Mouse (Mus musculus) thymus, postnatal 14 days (tissue): Measurements from ENCODE around the gene Polr3gl.
A peak's percentile ranks its signal among the peaks of the same experiment; 100 is the strongest.

Experiments used
- DNase-seq: peaks from one replicate; pipeline ENCODE4 v3.0.0; 2021

Polr3gl gene

DNA sequence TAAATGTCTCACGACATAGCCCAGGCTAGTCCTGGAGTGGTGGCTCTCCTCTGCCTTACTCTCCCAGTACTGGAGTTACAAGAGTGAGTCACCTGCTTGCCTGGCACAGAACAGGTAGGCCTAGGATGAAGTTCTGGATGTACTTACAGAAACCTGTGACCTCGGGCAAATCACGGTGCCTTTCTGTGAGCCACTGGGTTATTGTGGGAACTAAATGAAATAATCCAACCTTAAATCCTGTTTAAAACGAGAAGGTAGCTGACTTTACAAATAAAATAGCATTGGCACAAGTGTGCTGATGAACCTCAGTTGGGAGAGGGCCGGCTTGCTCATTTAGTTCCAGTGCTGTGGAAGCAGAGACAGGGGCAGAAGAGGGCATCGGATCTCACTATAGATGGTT is 39.7 kb downstream of the Polr3gl start:
- no peak for DNase-seq

DNA sequence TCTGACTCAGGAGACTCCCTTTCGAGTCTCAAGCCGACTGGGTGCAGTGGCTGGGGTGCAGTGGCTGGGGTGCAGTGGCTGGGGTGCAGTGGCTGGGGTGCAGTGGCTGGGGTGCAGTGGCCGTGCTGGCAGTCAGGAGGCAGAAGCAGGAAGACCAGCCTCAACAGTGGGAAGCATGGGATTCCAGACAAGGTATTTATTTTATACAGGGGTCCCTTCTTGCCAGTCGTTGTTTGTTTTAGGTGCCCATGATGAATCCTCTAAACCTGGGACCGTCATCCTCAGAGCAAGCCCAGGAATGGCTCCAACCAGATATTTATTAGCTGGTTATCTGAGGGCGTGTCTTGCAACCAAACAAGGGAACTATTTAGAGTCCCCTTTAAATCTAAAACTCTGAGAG is 40.4 kb downstream of the Polr3gl start:
- DNase-seq: no peak

DNA sequence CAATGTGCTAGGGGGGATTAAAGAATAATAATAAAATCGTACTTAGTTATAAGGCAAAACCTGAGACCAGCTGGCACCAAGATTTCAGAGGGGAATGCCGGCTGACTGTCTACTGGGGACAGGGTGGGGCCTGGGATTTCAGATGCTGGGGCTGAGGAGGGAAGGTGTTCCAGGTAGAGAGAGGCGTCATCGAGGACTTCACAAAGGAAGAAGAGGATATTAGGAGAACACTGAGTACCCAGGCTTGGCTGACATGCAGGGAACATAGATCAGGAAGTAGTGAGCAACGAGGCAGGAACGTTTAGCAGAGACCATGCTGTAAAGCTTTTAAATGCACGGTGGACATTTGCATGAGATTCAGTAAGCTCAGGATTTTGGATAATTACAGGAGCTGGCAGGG is 42.1 kb downstream of the Polr3gl start:
- DNase-seq: no peak

DNA sequence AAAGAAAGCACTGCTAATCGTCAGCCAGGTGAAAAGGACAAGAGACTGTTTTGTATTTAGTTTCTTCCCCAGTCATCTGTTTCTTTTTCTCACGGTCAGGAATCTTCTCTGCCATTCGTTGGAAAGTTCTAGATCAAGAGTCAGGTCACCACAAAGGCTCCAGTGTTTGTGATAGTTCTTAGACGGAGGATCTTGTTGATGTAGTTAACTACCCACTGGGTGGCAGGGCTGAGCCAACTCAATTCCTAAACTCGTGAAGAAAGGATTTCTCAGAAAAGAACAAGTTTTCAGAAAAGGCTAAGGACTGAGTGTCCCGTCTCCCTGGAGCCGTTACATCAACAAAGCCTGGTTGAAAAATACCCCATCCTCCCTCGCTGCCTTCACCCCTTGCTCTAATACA is 42.8 kb downstream of the Polr3gl start:
- DNase-seq: peak; percentile 79

- DNase-seq: no peak
Observed at GRCm38 (mm10) chr3:96549346-96549745, 44.6 kb downstream of the Polr3gl start.

DNA sequence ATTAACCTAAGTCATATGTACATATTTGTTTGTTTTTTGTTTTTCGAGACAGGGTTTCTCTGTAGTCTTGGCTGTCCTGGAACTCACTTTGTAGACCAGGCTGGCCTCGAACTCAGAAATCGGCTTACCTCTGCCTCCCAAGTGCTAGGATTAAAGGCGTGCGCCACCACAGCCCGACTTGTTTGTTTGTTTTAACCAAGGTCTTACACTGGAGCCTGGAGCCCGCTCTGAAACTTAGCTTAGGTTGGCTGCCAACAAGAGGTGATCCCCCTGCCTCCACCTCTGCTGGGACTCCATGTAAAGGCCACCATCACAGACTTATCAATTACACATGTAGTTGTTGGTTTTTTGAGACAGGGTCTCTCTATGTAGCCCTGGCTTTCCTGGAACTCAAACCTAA is 45.2 kb downstream of the Polr3gl start:
- no peak for DNase-seq

DNA sequence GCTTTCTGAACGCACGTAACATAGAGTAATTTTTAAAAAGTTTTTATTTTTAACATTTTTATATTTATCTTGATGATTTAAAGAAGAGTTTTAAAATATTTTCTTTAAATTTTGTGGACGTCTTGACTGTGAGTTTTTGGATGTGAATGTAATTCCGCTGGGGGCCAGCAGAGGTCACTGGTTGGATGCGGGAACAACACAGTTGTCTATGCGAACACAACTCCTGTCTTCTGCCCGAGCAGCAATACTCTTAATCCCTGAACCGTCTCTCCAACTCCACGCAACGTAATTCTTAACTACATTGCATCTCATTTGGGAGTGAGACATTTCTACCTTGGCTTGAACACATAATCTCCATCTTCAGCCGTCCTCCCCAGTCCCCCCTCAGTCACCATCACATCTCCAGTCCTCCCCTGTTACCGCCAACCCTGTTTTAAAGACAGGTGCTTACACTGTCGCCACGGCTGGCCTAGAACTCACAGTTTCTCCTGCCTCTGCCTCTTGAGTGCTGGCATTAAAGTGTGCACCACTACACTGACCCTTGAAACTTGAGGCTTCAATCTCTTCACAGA is 46.5 kb downstream of the Polr3gl start:
- DNase-seq: peak; percentile 83

DNA sequence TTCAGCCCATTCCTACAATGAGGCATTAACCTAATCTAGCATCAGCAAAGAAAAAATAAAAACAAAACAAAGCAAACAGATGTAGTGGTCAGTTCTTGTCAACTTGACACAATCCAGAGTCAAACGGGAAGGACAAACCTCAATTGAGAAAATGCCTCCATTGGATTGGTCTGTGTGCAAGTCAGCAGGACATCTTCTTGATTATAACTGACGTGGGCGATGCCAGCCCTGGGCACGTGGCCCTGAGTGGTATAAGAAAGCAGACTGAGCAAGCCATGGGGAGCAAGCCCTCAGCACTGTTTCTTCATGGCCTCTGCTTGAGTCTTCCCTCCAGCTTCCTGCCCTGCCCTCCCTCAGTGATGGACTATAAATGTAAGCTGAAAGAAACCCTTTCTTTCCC is 47.1 kb downstream of the Polr3gl start:
- no peak for DNase-seq

GRCm38 (mm10) chr3:96545565-96545964 is 48.4 kb downstream of the Polr3gl start:
- DNase-seq: no peak

DNA sequence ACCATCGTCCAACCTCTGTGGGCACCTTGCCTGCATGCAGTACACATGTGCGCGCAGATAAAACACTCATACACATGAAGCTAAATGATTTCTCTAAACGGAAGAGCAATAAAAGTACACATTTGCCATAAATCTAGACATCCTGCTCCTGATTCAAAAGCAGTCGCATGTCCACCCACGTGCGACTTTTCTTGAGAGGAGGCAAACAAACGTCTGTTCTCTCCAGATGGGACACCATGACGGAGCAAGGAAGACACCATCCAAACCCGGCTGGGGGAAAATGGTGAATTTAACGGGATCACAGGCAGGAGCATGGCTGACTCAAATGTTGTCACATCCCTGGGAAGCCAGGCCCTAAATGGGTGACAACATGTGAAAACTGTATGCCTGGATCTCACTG is 50.6 kb downstream of the Polr3gl start:
- DNase-seq: no peak

DNA sequence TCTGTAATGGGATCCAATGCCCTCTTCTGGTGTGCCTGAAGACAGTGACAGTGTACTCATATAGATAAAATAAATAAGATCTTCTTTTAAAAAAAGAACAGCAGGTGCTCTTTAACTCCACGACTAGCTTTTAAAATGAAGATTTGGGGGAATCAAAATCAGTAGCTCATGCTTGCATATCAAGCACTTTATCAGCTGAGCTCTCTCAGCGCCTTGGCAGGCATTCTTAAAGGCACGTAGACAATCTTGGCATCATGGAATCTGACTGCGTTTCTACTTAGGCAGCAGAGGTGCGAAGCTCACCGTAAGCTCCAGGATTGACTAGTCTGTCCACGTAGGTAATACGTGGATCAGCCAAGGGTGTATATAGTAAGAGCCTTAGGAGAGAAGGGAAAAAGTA is 51.4 kb downstream of the Polr3gl start:
- DNase-seq: no peak

GRCm38 (mm10) chr3:96541328-96542078 is 52.5 kb downstream of the Polr3gl start:
- DNase-seq: no peak

DNA sequence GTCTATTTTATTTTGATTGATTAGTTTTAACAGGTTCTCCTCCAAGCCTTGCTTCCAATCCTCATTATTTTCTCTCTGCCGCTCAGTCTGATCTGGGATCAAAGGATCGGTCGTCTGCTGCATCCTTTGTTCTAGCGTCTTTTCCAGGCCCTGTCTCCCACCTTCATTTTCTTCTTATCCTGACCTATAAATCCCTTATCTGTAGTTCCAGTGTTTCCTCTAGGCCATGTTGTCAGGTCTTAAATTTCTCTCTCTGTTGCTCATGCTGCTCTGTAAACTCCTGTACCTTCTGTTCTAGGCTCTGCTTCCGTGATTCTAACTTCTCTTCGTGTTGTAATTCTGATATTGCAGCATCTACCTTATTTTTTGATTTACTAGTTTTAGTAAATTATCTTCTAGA is 53.2 kb downstream of the Polr3gl start:
- DNase-seq: no peak

DNA sequence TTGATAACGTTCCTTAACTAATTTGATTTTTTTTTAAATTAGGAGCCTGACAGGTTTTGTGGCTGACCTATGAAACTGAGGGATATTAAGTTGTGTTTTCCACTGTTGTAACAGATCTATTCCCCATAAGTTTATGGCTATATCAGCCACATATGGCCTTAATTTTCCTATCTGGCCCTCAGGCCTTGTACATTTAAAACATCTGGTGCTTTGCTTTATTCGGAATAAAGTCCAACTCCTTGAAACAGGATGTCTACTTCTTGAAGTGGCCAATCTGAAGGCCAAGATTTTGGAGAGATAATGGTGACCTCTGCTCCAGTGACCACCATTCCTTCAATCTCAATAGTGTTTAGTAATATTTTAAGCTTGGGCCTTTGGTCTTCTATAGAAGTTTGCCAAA is 54.7 kb downstream of the Polr3gl start:
- DNase-seq: no peak

DNA sequence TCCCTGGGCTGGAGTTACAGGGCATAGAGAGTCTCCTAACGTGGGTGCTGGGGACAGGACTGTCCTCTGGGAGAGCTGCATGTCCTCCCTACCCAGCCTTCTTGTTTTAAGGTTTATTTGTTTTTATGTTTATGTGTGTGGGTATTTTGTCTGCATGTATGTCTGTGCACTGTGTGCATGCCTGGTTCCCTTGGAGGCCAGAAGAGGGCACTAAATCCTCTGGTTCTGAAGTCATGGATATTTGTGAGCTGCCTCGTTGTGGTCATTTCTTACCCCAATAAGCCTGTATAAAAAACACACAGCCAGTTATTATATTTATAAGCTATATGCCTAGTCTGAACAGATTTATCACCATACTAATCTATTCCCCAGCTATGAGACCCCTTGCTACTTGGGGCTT is 59.7 kb downstream of the Polr3gl start:
- no peak for DNase-seq

DNA sequence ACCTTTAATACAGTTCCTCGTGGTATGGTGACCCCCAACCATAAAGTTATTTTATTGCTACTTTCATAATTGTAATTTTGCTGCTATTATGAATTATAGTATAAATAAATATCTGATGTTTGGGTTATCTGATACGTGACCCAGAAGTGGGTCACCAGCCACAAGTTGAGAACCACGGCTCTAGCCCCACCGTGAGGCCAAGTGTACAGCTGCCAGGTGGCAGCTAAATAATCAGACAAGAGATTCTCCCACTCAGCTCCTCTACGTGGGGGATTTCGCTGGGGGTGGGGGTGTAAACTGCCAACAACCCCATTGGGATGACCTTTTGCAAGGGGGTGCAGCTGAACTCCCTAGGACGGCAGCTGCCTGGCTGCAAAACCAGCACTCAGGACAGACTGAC is 61.9 kb downstream of the Polr3gl start:
- DNase-seq: no peak

GRCm38 (mm10) chr3:96528506-96528905 is 65.5 kb downstream of the Polr3gl start:
- DNase-seq: no peak
